Mouse (Mus musculus): ENCODE measurements around the gene Apbb1ip. TPM values are rescaled to one million over a fixed set of nuclear protein-coding genes. Genes with fewer than 3 reads are reported as not detected.

Gene Apbb1ip
- polyA plus RNA-seq (2014; fragmentation: Illumina TruSeq; extraction: RNeasy Lipid Tissue Mini Kit (QIAGEN cat#74804); ENCODE audit: low read depth, low replicate concordance) = 2.0 TPM

GRCm38 (mm10) chr2:22773549-22774180, at the start of gene Apbb1ip:
TSS of gene Apbb1ip (plus strand) at chr2:22774094.

GRCm38 (mm10) chr2:22895282-22896273, 121.7 kb downstream of the Apbb1ip start, which contains the start of gene Pdss1:
TSS of gene Pdss1 (plus strand) at chr2:22895522.

Other genes starting within 250 kb of the Apbb1ip start
- gene Gad2, start 151.9 kb upstream of the Apbb1ip start, polyA plus RNA-seq (2014; fragmentation: Illumina TruSeq; extraction: RNeasy Lipid Tissue Mini Kit (QIAGEN cat#74804); ENCODE audit: low read depth, low replicate concordance) = not detected
- 57.0 TPM for gene Pdss1, start 121.4 kb downstream of the Apbb1ip start, polyA plus RNA-seq (2014; fragmentation: Illumina TruSeq; extraction: RNeasy Lipid Tissue Mini Kit (QIAGEN cat#74804); ENCODE audit: low read depth, low replicate concordance)